Mouse (Mus musculus): Measurements from ENCODE around the gene Car15. TPM values are rescaled to one million over a fixed set of nuclear protein-coding genes. Genes with fewer than 3 reads are reported as not detected.

Car15 gene
- polyA plus RNA-seq (2017; shearing (Covaris generic)) = 2.0 TPM

DNA sequence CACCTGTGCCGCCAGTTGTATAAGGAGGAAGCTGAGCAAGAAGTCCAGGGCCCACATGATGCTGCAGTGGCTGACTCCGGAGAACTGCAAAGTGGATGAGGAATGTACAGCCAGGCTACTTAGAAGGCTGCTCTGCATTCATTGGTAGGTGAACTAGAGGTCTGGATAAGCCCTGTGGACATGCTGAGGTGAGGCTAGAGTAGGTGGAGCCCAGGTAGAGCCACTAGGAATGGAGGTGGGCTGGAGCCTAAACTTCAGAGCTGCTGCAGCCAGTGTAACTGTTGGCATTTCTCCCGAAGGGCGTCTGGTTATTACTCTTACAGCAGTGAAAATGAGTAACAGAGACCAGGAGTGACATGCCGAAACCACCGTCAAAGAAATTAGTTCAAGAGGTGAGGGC, at the start of gene Car15:
Gene Car15, minus strand, starts transcription at position 314 of the 400 bp plus-strand sequence.

DNA sequence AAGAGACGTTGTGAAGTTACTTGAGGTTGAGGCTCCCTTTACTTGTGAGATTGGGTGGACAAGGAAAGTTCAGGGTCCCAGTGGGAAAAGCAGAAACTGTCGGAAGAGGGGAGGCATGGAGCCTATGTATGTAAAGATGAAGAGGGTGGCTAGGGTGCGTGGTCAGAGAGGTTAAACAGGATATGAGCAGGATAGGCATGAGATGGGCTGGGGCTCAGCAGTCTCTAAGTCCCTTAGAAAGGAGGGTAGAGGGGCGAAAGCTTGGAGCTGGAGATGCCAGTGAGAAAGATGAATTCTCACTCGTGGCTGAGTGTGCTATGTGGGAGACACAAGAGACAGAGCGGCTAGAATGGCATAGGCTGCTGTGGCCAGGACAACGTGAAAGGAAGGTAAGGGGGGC, 5.3 kb downstream of the Car15 start, which contains the start of gene B830017H08Rik:
Gene B830017H08Rik, plus strand, starts transcription at position 301 of the 400 bp plus-strand sequence.

DNA sequence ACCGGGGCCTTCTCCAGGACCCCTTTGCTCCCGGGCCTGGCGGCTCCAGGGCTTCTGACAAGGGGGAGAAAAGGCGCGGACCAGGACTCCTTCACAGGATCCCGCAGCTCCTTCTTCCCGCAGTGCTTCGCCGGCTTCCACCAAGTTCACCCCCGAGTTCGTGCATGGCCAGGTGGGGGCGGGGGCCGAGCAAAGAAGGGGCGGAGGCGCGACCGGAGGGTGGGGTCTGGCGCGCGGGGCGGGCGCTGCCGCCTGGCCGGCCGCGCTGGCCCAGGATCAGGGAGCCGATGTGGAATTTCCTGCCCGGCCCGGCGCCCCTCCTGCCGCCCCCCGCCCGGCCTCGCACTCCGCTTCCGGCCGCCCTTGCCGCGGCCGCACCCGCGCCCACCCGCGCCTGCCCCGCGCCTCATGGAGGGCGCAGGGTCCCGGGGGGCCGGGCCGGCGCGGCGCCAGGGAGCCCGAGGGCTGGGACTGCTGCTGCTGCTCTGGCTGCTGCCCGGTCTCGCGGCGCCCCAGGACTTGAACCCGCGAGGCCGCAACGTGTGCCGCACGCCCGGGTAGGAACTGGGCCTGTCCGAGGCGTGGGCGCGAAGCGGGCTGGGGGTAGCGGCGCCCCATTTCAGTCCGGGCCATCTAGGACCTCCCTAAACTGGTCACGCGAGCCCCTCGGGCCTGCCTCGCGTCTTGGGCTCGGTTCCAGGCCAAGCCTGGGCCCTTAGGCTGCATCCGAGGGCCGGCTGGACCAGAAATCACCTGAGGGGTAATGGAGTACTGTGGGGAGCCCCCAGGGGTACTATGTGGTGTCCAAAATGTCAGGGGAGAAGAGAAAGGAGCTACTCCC, 41.0 kb downstream of the Car15 start, which contains the start of gene Scarf2:
Gene Scarf2, plus strand, starts transcription at position 312 of the 841 bp plus-strand sequence.

Other genes starting within 250 kb of the Car15 start
- gene Smpd4, start 219.0 kb downstream of the Car15 start, polyA plus RNA-seq (2017; shearing (Covaris generic)) = 31.1 TPM
- gene Ccdc74a, start 191.9 kb downstream of the Car15 start, polyA plus RNA-seq (2017; shearing (Covaris generic)) = 0.54 TPM
- gene Med15, start 105.5 kb downstream of the Car15 start, polyA plus RNA-seq (2017; shearing (Covaris generic)) = 201 TPM
- 18.3 TPM for gene Klhl22, start 78.7 kb downstream of the Car15 start, polyA plus RNA-seq (2017; shearing (Covaris generic))
- gene Scarf2, start 41.1 kb downstream of the Car15 start, polyA plus RNA-seq (2017; shearing (Covaris generic)) = not detected
- gene B830017H08Rik, start 5.2 kb downstream of the Car15 start, polyA plus RNA-seq (2017; shearing (Covaris generic)) = not detected
- gene Gm20518, start 53.3 kb upstream of the Car15 start, polyA plus RNA-seq (2017; shearing (Covaris generic)) = not detected
- gene Tssk1, start 55.9 kb upstream of the Car15 start, polyA plus RNA-seq (2017; shearing (Covaris generic)) = not detected
- 82.8 TPM for gene Dgcr2, start 60.2 kb upstream of the Car15 start, polyA plus RNA-seq (2017; shearing (Covaris generic))
- gene Tssk2, start 60.3 kb upstream of the Car15 start, polyA plus RNA-seq (2017; shearing (Covaris generic)) = not detected
- 71.3 TPM for gene Ess2, start 73.0 kb upstream of the Car15 start, polyA plus RNA-seq (2017; shearing (Covaris generic))
- gene Gsc2, start 76.7 kb upstream of the Car15 start, polyA plus RNA-seq (2017; shearing (Covaris generic)) = not detected
- gene Slc25a1, start 89.9 kb upstream of the Car15 start, polyA plus RNA-seq (2017; shearing (Covaris generic)) = 30.6 TPM
- gene Vpreb2, start 142.1 kb upstream of the Car15 start, polyA plus RNA-seq (2017; shearing (Covaris generic)) = not detected
- gene Dgcr6, start 214.5 kb upstream of the Car15 start, polyA plus RNA-seq (2017; shearing (Covaris generic)) = 40.5 TPM

All from inflammation-experienced regulatory T-cells, adult 16 weeks (primary cell).